Mouse (Mus musculus) cerebellum, adult 2 months (tissue): ENCODE measurements at regions not wholly inside any gene's neighbourhood (a gene's known extent, or its start where the extent isn't known, plus 50 kb on each side); places are given as distances from the start of the nearest gene placed in this dataset.

ENCODE experiments used
- CTCF ChIP-seq: fragments of 200-500 bp; IDR thresholded peaks from 2 replicates; pipeline ENCODE4 v1.5.1; 2011; ENCODE audit warnings: low read depth, mild to moderate bottlenecking, control low read depth, low read length, moderate library complexity, borderline replicate concordance; ENCODE audit not compliant: insufficient read depth
- POLR2A ChIP-seq: fragments of 200-500 bp; IDR thresholded peaks from 2 replicates; pipeline ENCODE4 v1.6.1; 2011; ENCODE audit warnings: low read length, control low read depth, borderline replicate concordance; ENCODE audit not compliant: insufficient read depth

DNA sequence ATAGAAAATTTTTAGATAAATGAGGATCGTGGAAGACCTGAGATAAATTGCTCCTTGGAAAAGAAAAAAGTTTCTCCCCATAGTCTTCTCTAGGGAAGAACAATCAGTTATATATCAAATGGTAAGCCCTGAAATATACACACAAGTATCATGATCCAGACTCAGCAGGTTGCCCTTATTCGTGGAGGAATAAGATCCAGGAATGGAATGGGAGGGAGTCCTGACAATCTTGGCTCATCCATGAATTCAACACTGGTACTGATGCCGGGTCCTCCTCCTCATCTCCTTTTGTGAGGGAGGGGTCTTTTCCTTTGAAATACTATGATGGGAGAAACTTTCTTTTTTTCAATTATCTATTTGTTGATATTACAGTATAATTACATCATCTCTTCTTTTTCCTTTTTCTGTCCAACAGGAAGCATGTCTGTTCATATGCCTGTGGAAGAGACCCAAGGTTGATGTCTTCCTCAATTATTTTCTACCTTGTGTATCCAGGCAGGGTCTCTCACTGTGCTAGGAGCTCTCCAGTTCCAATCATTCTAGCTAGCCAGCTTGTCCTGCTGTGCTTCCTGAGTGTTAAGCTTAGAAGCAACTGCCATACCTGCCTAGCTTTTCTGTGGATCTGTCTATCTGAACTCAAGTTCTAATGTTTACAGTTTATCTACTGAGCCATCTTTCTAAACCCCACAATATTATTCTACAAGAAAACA, 343.6 kb upstream of the Arhgap42 start:
- TF ChIP-seq CTCF, result no peak
- no peak for TF ChIP-seq POLR2A
